Mouse (Mus musculus) C2C12 (cell line): ENCODE measurements around the gene Nfix. TPM values are rescaled to one million over a fixed set of nuclear protein-coding genes. Genes with fewer than 3 reads are reported as not detected.

ENCODE experiments used
- H3K27me3 ChIP-seq: one replicate; pipeline ENCODE4 v1.6.1; 2011; ENCODE audit not compliant: control insufficient read depth, insufficient read depth, insufficient read length
- H3K36me3 ChIP-seq: one replicate; pipeline ENCODE4 v1.6.1; 2011; ENCODE audit not compliant: control insufficient read depth, insufficient read depth
- H3K4me3 ChIP-seq: one replicate; pipeline ENCODE4 v1.5.1; 2011; ENCODE audit warnings: mild to moderate bottlenecking, control low read depth; ENCODE audit not compliant: poor library complexity, insufficient read depth, severe bottlenecking
- H3K79me2 ChIP-seq: one replicate; pipeline ENCODE4 v1.6.1; 2011; ENCODE audit not compliant: control insufficient read depth, insufficient read depth
- H3K79me3 ChIP-seq: one replicate; pipeline ENCODE4 v1.6.1; 2011; ENCODE audit warnings: low read depth, control low read depth
- H3ac ChIP-seq: one replicate; pipeline ENCODE3; 2011; ENCODE audit warnings: low read depth; ENCODE audit not compliant: control insufficient read depth, insufficient read length
- CEBPB ChIP-seq: IDR thresholded peaks from one replicate; pipeline ENCODE4 v1.6.1; 2011; ENCODE audit warnings: low read depth, mild to moderate bottlenecking, control low read depth, moderate library complexity
- CTCF ChIP-seq: IDR thresholded peaks from one replicate; pipeline ENCODE4 v1.5.1; 2011; ENCODE audit not compliant: control insufficient read depth, insufficient read depth, insufficient read length
- FOSL1 ChIP-seq: IDR thresholded peaks from one replicate; pipeline ENCODE4 v1.8.0; 2011; ENCODE audit warnings: mild to moderate bottlenecking, low read length; ENCODE audit not compliant: poor library complexity, insufficient read depth, severe bottlenecking
- MAX ChIP-seq: IDR thresholded peaks from one replicate; pipeline ENCODE4 v1.6.1; 2011; ENCODE audit warnings: mild to moderate bottlenecking, control low read depth
- MYOD1 ChIP-seq: IDR thresholded peaks from one replicate; pipeline ENCODE4 v1.6.1; 2011; ENCODE audit warnings: low read depth; ENCODE audit not compliant: control insufficient read depth, insufficient read length
- MYOG ChIP-seq: IDR thresholded peaks from one replicate; pipeline ENCODE4 v1.6.1; 2011; ENCODE audit not compliant: control insufficient read depth, insufficient read length; ENCODE audit errors: extremely low read depth
- USF1 ChIP-seq: IDR thresholded peaks from one replicate; pipeline ENCODE4 v1.6.1; 2011; ENCODE audit warnings: low read depth, mild to moderate bottlenecking, control low read depth, moderate library complexity
- polyA plus RNA-seq: library from polyadenylated mRNA; unstranded; fragments of >200 nt; fragmentation: generic; extraction: Trizol; gene quantifications from one replicate; pipeline ENCODE4 v1.2.1, GENCODE M21; 2012; ENCODE audit warnings: missing spikeins

Gene Nfix
- polyA plus RNA-seq, 1 experiment: 50.7 TPM

- H3K27me3 ChIP-seq: no peaks in the 10 kb centered on the region
- H3K36me3 ChIP-seq: peaks cover 82% of the 10 kb centered on the region
- TF ChIP-seq MAX (no peak), FOSL1 (no peak), USF1 (no peak)
- H3K79me3 ChIP-seq: peaks cover 17% of the 10 kb centered on the region
- no peak overlapping the region for H3ac ChIP-seq
- no peak overlapping the region for H3K4me3 ChIP-seq
- H3K79me2 ChIP-seq: peaks cover 52% of the 10 kb centered on the region
These were observed 38.4 kb upstream of the Nfix start for GRCm38 (mm10) chr8:84838513-84838912.

DNA sequence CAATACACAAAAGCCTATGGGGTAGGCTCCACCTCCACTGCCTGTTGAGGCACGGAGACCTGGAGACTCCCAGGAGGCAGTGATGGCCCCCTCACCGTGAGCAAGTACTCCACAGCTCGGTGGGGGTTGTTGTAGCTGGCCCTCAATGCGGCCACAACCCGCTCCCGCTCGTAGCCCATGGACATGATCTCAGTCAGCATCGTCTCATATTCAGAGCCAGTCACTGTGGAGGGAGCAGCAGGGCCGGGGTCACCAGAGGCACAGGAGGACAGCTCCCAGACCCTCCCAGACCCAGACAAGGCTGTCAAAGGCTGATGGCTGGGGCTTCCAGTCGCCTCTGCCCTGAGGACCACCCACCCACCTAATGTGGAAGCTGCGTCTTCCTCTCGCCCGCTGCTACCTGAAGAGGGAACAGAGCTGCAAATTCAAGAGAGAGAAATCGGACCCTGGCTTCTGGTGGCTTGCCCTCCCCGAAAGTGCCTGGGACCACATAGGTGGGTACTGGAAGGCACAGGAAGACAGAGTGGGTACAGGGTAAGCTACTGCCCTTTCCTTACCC is 37.8 kb upstream of the Nfix start:
- Histone ChIP-seq H3K79me3 (peaks cover 20% of the 10 kb centered on the region), H3ac (no peak overlapping the region), H3K36me3 (peaks cover 82% of the 10 kb centered on the region), H3K4me3 (no peak overlapping the region), H3K27me3 (no peaks in the 10 kb centered on the region), H3K79me2 (peaks cover 52% of the 10 kb centered on the region)
- TF ChIP-seq CEBPB: no peak
- TF ChIP-seq USF1: no peak
- no peak for TF ChIP-seq MYOG
- TF ChIP-seq MAX: no peak
- TF ChIP-seq CTCF: no peak
- no peak for TF ChIP-seq MYOD1
- TF ChIP-seq FOSL1: no peak

DNA sequence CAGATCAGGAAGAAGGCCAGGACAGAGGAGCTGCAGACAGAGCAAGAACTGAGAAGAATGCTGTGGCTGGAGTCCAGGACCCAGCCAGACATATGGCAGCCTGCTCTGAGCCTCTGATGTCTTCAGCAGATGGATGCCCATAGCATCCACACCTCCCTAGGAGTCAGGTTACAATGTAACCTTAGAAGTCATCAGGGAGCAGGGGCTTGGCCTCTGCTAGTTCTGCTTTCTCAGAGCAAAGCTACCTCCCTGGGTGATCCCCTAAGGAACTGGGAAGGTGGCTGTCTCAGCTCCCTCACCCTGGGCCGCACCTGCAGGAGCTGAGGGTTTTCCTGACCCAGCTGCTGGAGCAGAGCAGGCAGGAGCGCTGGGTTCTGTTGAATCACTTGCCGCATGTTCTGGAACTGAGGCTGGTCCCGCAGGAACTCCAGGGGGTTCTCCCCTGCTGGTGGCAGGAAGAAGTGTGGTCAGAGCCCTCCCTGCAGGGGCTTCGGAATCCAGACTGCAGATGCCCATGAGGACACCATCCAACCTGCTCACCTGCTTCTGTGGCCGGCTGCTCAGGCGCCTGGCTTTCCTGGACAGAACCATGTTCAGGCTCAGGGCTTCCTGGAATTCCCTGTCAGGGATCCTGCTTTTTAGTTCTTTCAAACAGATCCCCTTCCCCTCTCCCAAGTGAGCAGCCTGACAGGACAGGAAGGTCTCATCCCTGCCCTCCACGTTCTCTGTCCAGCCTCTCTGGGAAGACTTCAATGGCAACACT is 37.2 kb upstream of the Nfix start:
- H3K4me3 ChIP-seq: no peak overlapping the region
- H3ac ChIP-seq: peak overlapping the region; percentile 19
- H3K27me3 ChIP-seq: no peaks in the 10 kb centered on the region
- H3K36me3 ChIP-seq: peaks cover 78% of the 10 kb centered on the region
- peaks cover 52% of the 10 kb centered on the region for H3K79me2 ChIP-seq
- TF ChIP-seq MYOD1 (peak; percentile 40), CTCF (no peak), USF1 (no peak)
- H3K79me3 ChIP-seq: peaks cover 23% of the 10 kb centered on the region

GRCm38 (mm10) chr8:84834866-84835855 is 35.0 kb upstream of the Nfix start:
- TF ChIP-seq MAX: no peak
- TF ChIP-seq FOSL1: no peak
- TF ChIP-seq CEBPB: no peak
- no peak for TF ChIP-seq CTCF
- H3K79me3 ChIP-seq: peaks cover 23% of the 10 kb centered on the region
- H3K79me2 ChIP-seq: peaks cover 60% of the 10 kb centered on the region
- H3K4me3 ChIP-seq: no peak overlapping the region
- peaks cover 64% of the 10 kb centered on the region for H3K36me3 ChIP-seq
- no peaks in the 10 kb centered on the region for H3K27me3 ChIP-seq
- H3ac ChIP-seq: no peak overlapping the region

GRCm38 (mm10) chr8:84834002-84834865 is 34.1 kb upstream of the Nfix start:
- Histone ChIP-seq H3K4me3 (no peak overlapping the region), H3K36me3 (peaks cover 62% of the 10 kb centered on the region), H3K79me2 (peaks cover 51% of the 10 kb centered on the region), H3K27me3 (no peaks in the 10 kb centered on the region), H3ac (no peak overlapping the region), H3K79me3 (peaks cover 14% of the 10 kb centered on the region)
- no peak for TF ChIP-seq CEBPB
- no peak for TF ChIP-seq USF1
- no peak for TF ChIP-seq CTCF
- TF ChIP-seq MYOD1: no peak
- no peak for TF ChIP-seq FOSL1
- no peak for TF ChIP-seq MAX
- no peak for TF ChIP-seq MYOG
